Mouse (Mus musculus) thymus, postnatal 0 days (tissue): ENCODE data around the gene Apbb2. TPM values are rescaled to one million over a fixed set of nuclear protein-coding genes. Genes with fewer than 3 reads are reported as not detected.

Experiments
- DNase-seq: peaks from one replicate; pipeline ENCODE4 v3.0.0-alpha.2; 2015; ENCODE audit warnings: low spot score
- polyA plus RNA-seq: library from polyadenylated mRNA; unstranded; fragments of >200 nt; fragmentation: Nextera tagmentation; extraction: Ambion mirVana; gene quantifications from 2 replicates; pipeline ENCODE4 v1.2.1, GENCODE M21; 2015

Apbb2 gene
- polyA plus RNA-seq, 1 experiment from 2014 or later, result 10.6 TPM

GRCm38 (mm10) chr5:66486028-66486427, 132.6 kb downstream of the Apbb2 start:
- DNase-seq, result no peak

- DNase-seq, result no peak
These were observed 142.3 kb downstream of the Apbb2 start for GRCm38 (mm10) chr5:66476266-66476665.

GRCm38 (mm10) chr5:66475824-66476223, 142.8 kb downstream of the Apbb2 start:
- DNase-seq, result no peak

GRCm38 (mm10) chr5:66474153-66474552, 144.4 kb downstream of the Apbb2 start:
- DNase-seq, result no peak

GRCm38 (mm10) chr5:66473599-66473998, 145.0 kb downstream of the Apbb2 start:
- DNase-seq, result no peak

- no peak for DNase-seq
These were observed 147.7 kb downstream of the Apbb2 start for GRCm38 (mm10) chr5:66470837-66471236.

- no peak for DNase-seq
These were observed 148.9 kb downstream of the Apbb2 start for GRCm38 (mm10) chr5:66469685-66470084.

- no peak for DNase-seq
These were observed 150.1 kb downstream of the Apbb2 start for GRCm38 (mm10) chr5:66468331-66469001.

GRCm38 (mm10) chr5:66462665-66463064, 155.9 kb downstream of the Apbb2 start:
- DNase-seq, result no peak

- no peak for DNase-seq
These were observed 159.7 kb downstream of the Apbb2 start for GRCm38 (mm10) chr5:66458851-66459250.

GRCm38 (mm10) chr5:66455271-66455670, 163.3 kb downstream of the Apbb2 start:
- no peak for DNase-seq

- DNase-seq, result no peak
These were observed 163.8 kb downstream of the Apbb2 start for GRCm38 (mm10) chr5:66454826-66455225.

GRCm38 (mm10) chr5:66453106-66453505, 165.5 kb downstream of the Apbb2 start:
- no peak for DNase-seq

- DNase-seq, result no peak
These were observed 167.0 kb downstream of the Apbb2 start for GRCm38 (mm10) chr5:66451561-66451960.

- DNase-seq, result no peak
These were observed 173.1 kb downstream of the Apbb2 start for GRCm38 (mm10) chr5:66445497-66445896.

- no peak for DNase-seq
These were observed 176.3 kb downstream of the Apbb2 start for GRCm38 (mm10) chr5:66442260-66442659.

- DNase-seq, result no peak
These were observed 181.8 kb downstream of the Apbb2 start for GRCm38 (mm10) chr5:66436791-66437246.

- DNase-seq, result no peak
These were observed 183.4 kb downstream of the Apbb2 start for GRCm38 (mm10) chr5:66435158-66435557.

- no peak for DNase-seq
These were observed 189.5 kb downstream of the Apbb2 start for GRCm38 (mm10) chr5:66429076-66429475.

- DNase-seq, result no peak
These were observed 190.5 kb downstream of the Apbb2 start for GRCm38 (mm10) chr5:66428071-66428470.

GRCm38 (mm10) chr5:66423909-66424308, 194.7 kb downstream of the Apbb2 start:
- no peak for DNase-seq

GRCm38 (mm10) chr5:66423466-66423865, 195.1 kb downstream of the Apbb2 start:
- no peak for DNase-seq

- DNase-seq, result no peak
These were observed 196.6 kb downstream of the Apbb2 start for GRCm38 (mm10) chr5:66421954-66422353.

GRCm38 (mm10) chr5:66421230-66421629, 197.4 kb downstream of the Apbb2 start:
- DNase-seq, result no peak
